Mouse (Mus musculus): Measurements from ENCODE around the gene Chpf. TPM values are rescaled to one million over a fixed set of nuclear protein-coding genes. Genes with fewer than 3 reads are reported as not detected.
A peak's percentile ranks its signal among the peaks of the same experiment; 100 is the strongest.

Gene Chpf
- polyA plus RNA-seq, 1 experiment from 2014 or later: 21.3 TPM

DNA sequence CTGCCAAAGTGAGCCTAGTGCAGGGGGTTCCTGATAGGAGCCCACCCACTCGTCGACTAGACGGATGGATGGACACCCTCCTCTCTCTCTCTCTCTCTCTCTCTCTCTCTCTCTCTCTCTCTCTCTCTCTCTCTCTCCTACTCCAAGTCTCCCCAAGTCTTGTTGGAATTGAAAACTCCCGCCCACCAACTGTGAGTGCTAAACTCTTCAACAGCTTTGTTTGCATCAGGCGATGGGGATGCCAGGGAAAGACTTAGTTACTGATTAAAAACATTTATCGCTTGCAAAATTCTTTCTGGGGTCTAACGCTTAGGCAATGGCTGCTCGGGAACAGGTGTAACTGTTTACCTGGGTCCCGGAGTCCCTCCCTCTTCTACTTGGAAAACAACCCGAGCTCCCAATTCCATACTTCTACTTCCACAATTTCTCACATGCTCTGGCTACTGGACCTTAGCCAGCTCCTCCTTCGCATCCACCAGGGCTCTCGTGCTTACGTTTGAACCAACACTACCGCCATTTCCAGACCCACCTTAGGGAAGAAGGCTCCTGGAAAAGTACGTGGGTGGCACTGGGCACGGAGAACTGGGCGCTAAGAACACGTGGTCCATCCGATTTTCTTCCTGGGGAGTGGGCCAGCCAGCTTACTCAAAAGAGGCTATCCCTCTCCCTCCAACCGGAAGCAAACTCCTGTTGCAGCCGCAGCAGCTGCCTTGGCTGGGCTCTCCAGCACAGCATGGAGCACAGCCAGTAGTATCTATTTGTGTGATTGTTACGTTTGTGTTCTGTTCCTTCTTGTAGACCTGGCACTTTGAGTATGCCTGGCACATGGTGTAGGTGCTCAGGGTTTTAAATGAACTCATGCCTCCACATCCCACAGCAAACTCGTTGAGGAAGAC is 20.1 kb downstream of the Chpf start:
- H3K9me3 ChIP-seq (ENCODE audit: control insufficient read depth, low read length): no peaks in the 10 kb centered on the region
- peaks cover 16% of the 10 kb centered on the region; the same call in 1 of the 2 replicates for H3K27me3 ChIP-seq (ENCODE audit: control insufficient read depth, insufficient read depth, low read length)
- H3K4me2 ChIP-seq (ENCODE audit: low read depth, low read length, severe bottlenecking): peak overlapping the region; percentile 60
- 20% methylated on average over 23 of the region's 23 CpGs for WGBS
- no peak overlapping the region; the same call in 1 of the 2 replicates for H3K27ac ChIP-seq (ENCODE audit: low read depth, low read length)
- no peaks in the 10 kb centered on the region for H3K36me3 ChIP-seq (ENCODE audit: control insufficient read depth, insufficient read depth, low read length)
- H3K9ac ChIP-seq (ENCODE audit: low read length): peak overlapping the region; percentile 48
- H3K4me3 ChIP-seq (ENCODE audit: low read depth, low read length): peak overlapping the region; percentile 25
- H3K4me1 ChIP-seq (replicated peaks; ENCODE audit: control insufficient read depth, insufficient read depth, low read length): peaks cover 19% of the 10 kb centered on the region
- no peak for DNase-seq (ENCODE audit: low spot score)
- no peak for ATAC-seq (replicated peaks; ENCODE audit: low FRiP score)

DNA sequence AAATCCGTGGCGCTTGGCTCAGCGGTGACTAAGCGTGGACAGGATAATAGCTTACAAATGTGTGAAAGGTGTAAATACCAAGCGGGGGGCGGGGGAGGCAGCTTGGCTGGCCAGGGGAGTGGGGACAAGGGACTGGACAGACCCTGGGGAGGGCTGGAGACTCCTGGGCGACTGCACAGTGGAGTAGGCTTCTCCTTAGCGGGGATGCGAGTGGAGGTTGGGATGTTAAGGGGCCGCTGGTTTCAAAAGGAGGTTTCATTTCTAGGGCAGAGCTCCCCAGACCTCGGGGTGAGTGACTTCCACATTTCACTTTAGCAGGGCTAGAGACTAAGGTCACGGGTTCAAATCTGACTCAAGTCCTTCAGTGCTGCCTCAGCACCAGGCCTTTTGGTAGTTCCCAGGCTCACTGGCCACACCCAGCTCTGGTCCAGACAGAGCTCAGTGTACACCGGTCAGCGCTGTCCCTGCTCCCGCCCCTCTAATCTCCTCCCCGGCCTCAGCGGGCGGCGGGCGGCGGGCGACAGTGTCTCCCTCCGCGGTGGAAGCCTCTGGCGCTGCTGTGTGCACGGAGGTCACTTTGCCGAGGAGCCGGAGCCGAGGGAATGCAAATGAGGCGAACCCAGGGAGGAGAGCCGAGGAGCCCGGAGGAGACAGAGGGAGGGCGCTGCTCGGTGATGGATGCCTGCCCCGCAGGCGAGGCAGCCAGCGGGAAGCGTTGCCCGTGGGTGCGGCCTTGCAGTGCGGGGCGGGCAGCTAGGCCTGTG is 20.9 kb downstream of the Chpf start:
- peak; percentile 78 for DNase-seq (ENCODE audit: low spot score)
- peak overlapping the region; percentile 25 for H3K4me3 ChIP-seq (ENCODE audit: low read depth, low read length)
- peaks cover 16% of the 10 kb centered on the region; the same call in 1 of the 2 replicates for H3K27me3 ChIP-seq (ENCODE audit: control insufficient read depth, insufficient read depth, low read length)
- no peaks in the 10 kb centered on the region for H3K9me3 ChIP-seq (ENCODE audit: control insufficient read depth, low read length)
- whole genome bisulfite sequencing: under 1% methylated on average over 39 of the region's 42 CpGs
- H3K9ac ChIP-seq (ENCODE audit: low read length): peak overlapping the region; percentile 48
- no peaks in the 10 kb centered on the region for H3K36me3 ChIP-seq (ENCODE audit: control insufficient read depth, insufficient read depth, low read length)
- H3K4me1 ChIP-seq (replicated peaks; ENCODE audit: control insufficient read depth, insufficient read depth, low read length): peaks cover 19% of the 10 kb centered on the region
- H3K27ac ChIP-seq (ENCODE audit: low read depth, low read length): peak overlapping the region; percentile 25; the same call in 1 of the 2 replicates
- peak overlapping the region; percentile 60 for H3K4me2 ChIP-seq (ENCODE audit: low read depth, low read length, severe bottlenecking)
- ATAC-seq (replicated peaks; ENCODE audit: low FRiP score): peak; percentile 63

DNA sequence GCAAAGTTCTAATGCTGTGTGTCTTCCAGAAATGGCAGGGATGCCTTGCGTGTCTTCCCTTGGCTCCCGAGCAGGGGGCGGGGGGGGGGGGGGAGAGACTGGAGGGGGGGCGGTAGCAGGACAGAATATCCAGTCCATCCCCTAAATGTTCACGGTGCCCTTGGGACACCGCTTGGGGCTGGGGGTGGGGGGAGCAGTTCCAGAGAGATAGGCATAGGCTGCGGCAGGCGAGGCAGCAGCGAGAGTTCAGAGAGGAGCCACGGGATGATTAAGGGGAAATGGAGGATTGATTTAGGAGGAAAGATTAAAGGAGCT is 21.4 kb downstream of the Chpf start:
- H3K27me3 ChIP-seq (ENCODE audit: control insufficient read depth, insufficient read depth, low read length): peaks cover 16% of the 10 kb centered on the region; the same call in 1 of the 2 replicates
- H3K4me1 ChIP-seq (replicated peaks; ENCODE audit: control insufficient read depth, insufficient read depth, low read length): peaks cover 21% of the 10 kb centered on the region
- peak overlapping the region; percentile 60; the same call in 1 of the 2 replicates for H3K4me2 ChIP-seq (ENCODE audit: low read depth, low read length, severe bottlenecking)
- H3K9me3 ChIP-seq (ENCODE audit: control insufficient read depth, low read length): no peaks in the 10 kb centered on the region
- WGBS: 3% methylated on average over 10 of the region's 10 CpGs
- no peaks in the 10 kb centered on the region for H3K36me3 ChIP-seq (ENCODE audit: control insufficient read depth, insufficient read depth, low read length)
- DNase-seq (ENCODE audit: low spot score): no peak
- H3K27ac ChIP-seq (ENCODE audit: low read depth, low read length): no peak overlapping the region
- no peak overlapping the region for H3K9ac ChIP-seq (ENCODE audit: low read length)
- no peak overlapping the region for H3K4me3 ChIP-seq (ENCODE audit: low read depth, low read length)
- no peak; the same call in 1 of the 2 replicates for ATAC-seq (replicated peaks; ENCODE audit: low FRiP score)

DNA sequence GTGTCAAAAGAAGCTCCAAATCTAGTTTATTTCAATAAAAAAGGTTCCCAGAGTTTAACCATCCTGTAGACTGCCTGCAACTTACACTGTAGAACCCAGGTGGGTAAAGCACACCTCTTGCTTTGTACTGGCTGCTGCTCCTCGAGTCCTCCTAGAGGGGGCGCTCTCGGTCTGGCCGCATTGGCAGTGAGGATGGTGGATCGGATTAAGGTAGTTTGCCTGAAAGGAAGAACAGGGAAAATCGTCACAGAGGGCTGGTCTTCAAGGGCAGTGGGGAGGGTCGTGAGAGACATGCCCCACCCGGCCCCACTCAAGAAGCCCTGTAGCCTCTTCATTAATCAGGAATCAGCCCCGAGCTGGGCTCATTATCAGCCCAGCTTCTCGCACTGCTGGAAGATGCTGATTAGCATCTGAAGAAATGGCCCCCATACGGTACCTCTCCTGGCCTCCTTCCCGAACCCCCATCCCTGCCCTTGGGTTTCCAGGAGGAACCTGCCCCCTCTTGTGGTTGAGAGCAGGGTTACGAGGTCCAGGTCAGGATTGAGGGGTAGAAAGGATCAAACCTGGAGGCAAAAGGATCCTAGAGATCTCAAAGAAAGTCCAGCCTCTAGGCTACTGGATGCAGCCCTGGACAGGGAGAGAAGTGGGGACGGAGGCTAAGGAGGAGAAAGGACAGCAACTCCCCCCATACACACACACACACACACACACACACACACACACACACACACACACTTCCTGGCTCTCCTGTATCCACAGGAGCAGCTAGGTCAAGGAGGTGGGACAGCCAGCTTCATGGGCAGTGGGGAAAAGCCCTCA is 22.2 kb downstream of the Chpf start:
- ATAC-seq (replicated peaks; ENCODE audit: low FRiP score): 0 out of 2 replicates have a peak, but pooled peaks have one; percentile 5
- peaks cover 21% of the 10 kb centered on the region for H3K4me1 ChIP-seq (replicated peaks; ENCODE audit: control insufficient read depth, insufficient read depth, low read length)
- DNase-seq (ENCODE audit: low spot score): no peak
- H3K27me3 ChIP-seq (ENCODE audit: control insufficient read depth, insufficient read depth, low read length): peaks cover 21% of the 10 kb centered on the region; the same call in 1 of the 2 replicates
- no peaks in the 10 kb centered on the region for H3K9me3 ChIP-seq (ENCODE audit: control insufficient read depth, low read length)
- no peaks in the 10 kb centered on the region for H3K36me3 ChIP-seq (ENCODE audit: control insufficient read depth, insufficient read depth, low read length)
- H3K27ac ChIP-seq (ENCODE audit: low read depth, low read length): no peak overlapping the region
- H3K9ac ChIP-seq (ENCODE audit: low read length): no peak overlapping the region
- H3K4me3 ChIP-seq (ENCODE audit: low read depth, low read length): no peak overlapping the region
- WGBS: 7% methylated on average over 14 of the region's 14 CpGs
- no peak overlapping the region for H3K4me2 ChIP-seq (ENCODE audit: low read depth, low read length, severe bottlenecking)

DNA sequence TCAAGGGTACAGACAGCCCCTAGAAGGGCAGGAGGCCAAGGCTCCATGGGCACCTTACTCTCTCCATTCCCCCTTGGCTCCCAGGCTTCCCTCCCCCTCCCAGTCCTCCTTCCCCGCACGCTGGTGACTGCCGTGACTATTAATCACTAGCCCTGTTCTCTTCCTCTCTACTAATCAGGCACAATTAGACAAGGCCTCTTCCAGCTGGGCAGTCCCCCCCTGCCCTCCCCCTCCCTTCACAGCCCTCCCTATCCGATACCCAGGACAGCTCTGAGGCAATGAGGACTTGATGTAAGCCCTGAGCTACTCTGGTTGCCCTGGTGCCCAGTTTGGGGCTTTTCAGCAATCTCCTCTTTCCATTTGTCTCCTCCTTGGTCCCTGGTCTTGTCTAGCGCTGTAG is 23.2 kb downstream of the Chpf start:
- Histone ChIP-seq H3K4me1 (replicated peaks; ENCODE audit: control insufficient read depth, insufficient read depth, low read length) (peaks cover 21% of the 10 kb centered on the region), H3K4me3 (ENCODE audit: low read depth, low read length) (no peak overlapping the region), H3K36me3 (ENCODE audit: control insufficient read depth, insufficient read depth, low read length) (no peaks in the 10 kb centered on the region), H3K27me3 (ENCODE audit: control insufficient read depth, insufficient read depth, low read length) (peaks cover 29% of the 10 kb centered on the region), H3K27ac (ENCODE audit: low read depth, low read length) (no peak overlapping the region), H3K4me2 (ENCODE audit: low read depth, low read length, severe bottlenecking) (no peak overlapping the region), H3K9me3 (ENCODE audit: control insufficient read depth, low read length) (no peaks in the 10 kb centered on the region), H3K9ac (ENCODE audit: low read length) (no peak overlapping the region)
- 12% methylated on average over 5 of the region's 5 CpGs for WGBS
- DNase-seq (ENCODE audit: low spot score): peak; percentile 68
- ATAC-seq (replicated peaks; ENCODE audit: low FRiP score): peak; percentile 50; the same call in 1 of the 2 replicates

DNA sequence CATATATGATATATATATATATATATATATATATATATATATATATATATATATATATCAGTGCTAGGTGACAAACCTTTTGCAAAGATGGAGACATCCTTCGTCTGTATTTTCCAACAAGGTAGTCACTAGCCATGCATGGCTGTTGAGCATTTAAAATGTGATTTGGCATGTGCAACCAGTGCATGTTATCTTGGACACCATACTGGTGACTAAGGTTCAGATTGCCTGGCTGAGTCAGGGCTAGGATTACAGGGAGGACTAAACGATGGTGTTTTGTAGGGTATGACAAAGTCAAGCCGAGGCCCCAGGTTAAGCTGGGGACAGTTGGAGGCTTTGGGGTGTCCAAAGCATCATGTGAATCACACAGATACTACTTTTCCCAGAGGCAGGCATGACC is 23.7 kb downstream of the Chpf start:
- ATAC-seq (replicated peaks; ENCODE audit: low FRiP score): no peak
- 73% methylated on average over 3 of the region's 3 CpGs for WGBS
- Histone ChIP-seq H3K4me3 (ENCODE audit: low read depth, low read length) (no peak overlapping the region), H3K9ac (ENCODE audit: low read length) (no peak overlapping the region), H3K9me3 (ENCODE audit: control insufficient read depth, low read length) (no peaks in the 10 kb centered on the region), H3K4me2 (ENCODE audit: low read depth, low read length, severe bottlenecking) (no peak overlapping the region), H3K27me3 (ENCODE audit: control insufficient read depth, insufficient read depth, low read length) (peaks cover 34% of the 10 kb centered on the region), H3K36me3 (ENCODE audit: control insufficient read depth, insufficient read depth, low read length) (no peaks in the 10 kb centered on the region), H3K4me1 (replicated peaks; ENCODE audit: control insufficient read depth, insufficient read depth, low read length) (peaks cover 23% of the 10 kb centered on the region), H3K27ac (ENCODE audit: low read depth, low read length) (no peak overlapping the region)
- no peak for DNase-seq (ENCODE audit: low spot score)

DNA sequence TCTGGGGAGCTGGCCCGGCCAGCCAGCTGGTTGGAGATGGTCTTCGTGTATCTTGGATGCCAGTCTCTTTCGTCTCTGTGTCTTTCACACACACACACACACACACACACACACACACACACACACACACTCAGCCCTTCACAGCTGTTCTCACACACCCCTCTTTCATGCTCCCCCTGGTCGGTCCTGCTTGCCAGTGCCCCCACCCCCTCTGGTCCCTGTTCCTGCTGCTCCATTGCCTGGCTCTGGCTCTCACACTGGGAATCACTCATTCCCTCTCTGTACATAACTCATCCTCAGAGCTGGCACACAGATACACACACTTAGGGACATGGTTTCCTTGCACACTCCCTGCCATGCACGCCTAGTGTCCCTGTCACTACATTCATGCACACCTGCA is 27.2 kb downstream of the Chpf start:
- Histone ChIP-seq H3K4me1 (replicated peaks; ENCODE audit: control insufficient read depth, insufficient read depth, low read length) (peaks cover 45% of the 10 kb centered on the region), H3K4me2 (ENCODE audit: low read depth, low read length, severe bottlenecking) (no peak overlapping the region), H3K9ac (ENCODE audit: low read length) (no peak overlapping the region), H3K27ac (ENCODE audit: low read depth, low read length) (no peak overlapping the region), H3K9me3 (ENCODE audit: control insufficient read depth, low read length) (no peaks in the 10 kb centered on the region), H3K36me3 (ENCODE audit: control insufficient read depth, insufficient read depth, low read length) (no peaks in the 10 kb centered on the region), H3K4me3 (ENCODE audit: low read depth, low read length) (no peak overlapping the region), H3K27me3 (ENCODE audit: control insufficient read depth, insufficient read depth, low read length) (peaks cover 56% of the 10 kb centered on the region)
- DNase-seq (ENCODE audit: low spot score) (no peak), ATAC-seq (replicated peaks; ENCODE audit: low FRiP score) (no peak)
- WGBS: 73% methylated on average over 5 of the region's 5 CpGs

All from forebrain, embryonic 11.5 days (tissue).